31 mouse cellular contexts compared by ENCODE assay signal in the genomic region with DNA sequence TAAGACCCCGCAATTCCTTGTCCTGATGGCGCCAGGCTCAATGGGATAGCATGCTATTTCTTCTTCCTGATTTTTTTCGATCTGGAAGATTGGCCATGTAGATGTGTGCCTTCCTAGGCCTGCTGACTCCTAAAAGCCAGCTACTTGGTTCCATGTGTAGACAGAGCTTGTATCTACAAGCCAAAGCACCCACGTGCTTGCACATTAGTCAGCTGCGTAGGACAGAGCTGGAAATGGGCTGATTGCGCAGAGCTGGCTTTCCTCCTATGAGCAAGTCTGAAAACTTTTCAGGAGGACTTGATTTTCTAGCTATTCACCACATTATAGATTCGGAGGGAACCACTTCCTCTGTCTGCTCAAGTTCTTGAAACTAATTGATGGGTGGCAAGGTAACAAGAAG.
"Had no signal": no experiment of that assay in that cellular context is flagged by ENCODE, and none has a peak within 500 bp of the region (broad histone marks: within the 10 kb centered on the region; RNA-seq: fewer than 3 reads in every experiment).

No protein-coding gene starts in this region.

- H3K4me2 ChIP-seq: limb, embryonic 12.5 days; limb, embryonic 13.5 days; limb, embryonic 15.5 days; liver, embryonic 11.5 days; liver, embryonic 12.5 days; liver, embryonic 13.5 days; liver, embryonic 15.5 days; lung, embryonic 14.5 days; lung, embryonic 15.5 days; midbrain, embryonic 11.5 days; midbrain, embryonic 12.5 days; midbrain, embryonic 15.5 days had no signal

- ATAC-seq: liver, embryonic 12.5 days; liver, postnatal 0 days; lung, postnatal 0 days; midbrain, embryonic 15.5 days; midbrain, embryonic 16.5 days had no signal

- H3K9me3 ChIP-seq: limb, embryonic 10.5 days; limb, embryonic 12.5 days; limb, embryonic 13.5 days; limb, embryonic 15.5 days; liver, embryonic 15.5 days; lung, embryonic 15.5 days; midbrain, embryonic 10.5 days; midbrain, embryonic 12.5 days; midbrain, embryonic 15.5 days had no signal

- H3K4me3 ChIP-seq: left cerebral cortex, adult 2 months; limb, embryonic 10.5 days; limb, embryonic 12.5 days; limb, embryonic 13.5 days; limb, embryonic 15.5 days; liver, embryonic 12.5 days; liver, embryonic 13.5 days; liver, embryonic 15.5 days; lung, embryonic 15.5 days; megakaryocyte, embryonic 14.5 days; midbrain, embryonic 10.5 days; midbrain, embryonic 12.5 days; midbrain, embryonic 15.5 days; myocyte had no signal

- H3K27ac ChIP-seq: left cerebral cortex, adult 2 months; limb, embryonic 10.5 days; limb, embryonic 12.5 days; limb, embryonic 13.5 days; limb, embryonic 15.5 days; liver, embryonic 12.5 days; liver, embryonic 13.5 days; liver, embryonic 14.5 days; liver, embryonic 15.5 days; lung, embryonic 15.5 days; macrophage; midbrain, embryonic 10.5 days; midbrain, embryonic 12.5 days; midbrain, embryonic 15.5 days had no signal

- H3K36me3 ChIP-seq: limb, embryonic 10.5 days; limb, embryonic 12.5 days; limb, embryonic 13.5 days; limb, embryonic 15.5 days; liver, embryonic 12.5 days; liver, embryonic 13.5 days; liver, embryonic 15.5 days; lung, embryonic 15.5 days; midbrain, embryonic 10.5 days; midbrain, embryonic 12.5 days; midbrain, embryonic 15.5 days had no signal

- H3K9ac ChIP-seq: limb, embryonic 12.5 days; limb, embryonic 13.5 days; limb, embryonic 15.5 days; liver, embryonic 12.5 days; liver, embryonic 13.5 days; liver, embryonic 14.5 days; liver, embryonic 15.5 days; liver, postnatal 0 days; lung, embryonic 14.5 days; lung, embryonic 15.5 days; midbrain, embryonic 12.5 days; midbrain, embryonic 15.5 days had no signal

- H3K4me1 ChIP-seq: limb, embryonic 10.5 days; limb, embryonic 15.5 days; liver, embryonic 12.5 days; liver, embryonic 13.5 days; liver, embryonic 15.5 days; lung, embryonic 15.5 days; megakaryocyte, embryonic 14.5 days; midbrain, embryonic 10.5 days; midbrain, embryonic 12.5 days had no signal

- H3K27me3 ChIP-seq: limb, embryonic 12.5 days; limb, embryonic 13.5 days; limb, embryonic 15.5 days; liver, embryonic 12.5 days; liver, embryonic 13.5 days; liver, embryonic 15.5 days; lung, embryonic 15.5 days; megakaryocyte, embryonic 14.5 days; midbrain, embryonic 12.5 days; midbrain, embryonic 15.5 days had no signal

- DNase-seq: left cerebral cortex, postnatal 4 days; liver; liver, embryonic 13.5 days; liver, postnatal 0 days; lung, adult 18-20 months; lung, adult 2 months; lung, embryonic 14.5 days; lung, postnatal 10 days; lung, postnatal 14 days; lung, postnatal 36 days; lung, postnatal 4 days; midbrain, embryonic 14.5 days had no signal
